Mouse (Mus musculus): Measurements from ENCODE around the gene Upf1. TPM values are rescaled to one million over a fixed set of nuclear protein-coding genes. Genes with fewer than 3 reads are reported as not detected.

The Upf1 gene
- polyA plus RNA-seq, 1 experiment from 2014 or later: 32.8 TPM

- peak within 1 kb of the TSS; percentile 71 for H3K4me3 ChIP-seq
- peak within 1 kb of the TSS; percentile 79 for H3K27ac ChIP-seq (replicated peaks)
- no peaks in the 10 kb centered on the region; the same call in 1 of the 2 replicates for H3K27me3 ChIP-seq
- peak; percentile 90 for ATAC-seq (ENCODE audit: low FRiP score, low read depth)
- peak within 1 kb of the TSS; percentile 85 for H3K4me2 ChIP-seq (replicated peaks)
- H3K4me1 ChIP-seq: peaks cover 15% of the 10 kb centered on the region
- peaks cover 4% of the 10 kb centered on the region; the same call in 1 of the 2 replicates for H3K9me3 ChIP-seq
- peak within 1 kb of the TSS; percentile 93 for H3K9ac ChIP-seq (replicated peaks)
- H3K36me3 ChIP-seq: peaks cover 30% of the 10 kb centered on the region
- 2% methylated on average over 35 of the region's 36 CpGs for WGBS
Observed at GRCm38 (mm10) chr8:70282603-70283135, 70.4 kb downstream of the Upf1 start, which contains the start of gene Homer3. Gene Homer3 (plus strand): TSS chr8:70282827.

Other genes starting within 250 kb of the Upf1 start
- 91.9 and 109 TPM in 2 replicates for gene Ncan, start 232.4 kb downstream of the Upf1 start, polyA plus RNA-seq (2016; fragmentation: Nextera tagmentation; extraction: Ambion mirVana)
- gene Nr2c2ap, start 221.9 kb downstream of the Upf1 start, polyA plus RNA-seq (2016; fragmentation: Nextera tagmentation; extraction: Ambion mirVana): 23.3 and 23.8 TPM in 2 replicates
- gene Rfxank, start 214.1 kb downstream of the Upf1 start, polyA plus RNA-seq (2016; fragmentation: Nextera tagmentation; extraction: Ambion mirVana): 16.3 and 17.8 TPM in 2 replicates
- gene Borcs8, start 213.8 kb downstream of the Upf1 start, polyA plus RNA-seq (2016; fragmentation: Nextera tagmentation; extraction: Ambion mirVana): 37.1 and 41.9 TPM in 2 replicates
- 0.19 and 0.46 TPM in 2 replicates for gene Mef2b, start 213.6 kb downstream of the Upf1 start, polyA plus RNA-seq (2016; fragmentation: Nextera tagmentation; extraction: Ambion mirVana)
- gene Tmem161a, start 180.9 kb downstream of the Upf1 start, polyA plus RNA-seq (2016; fragmentation: Nextera tagmentation; extraction: Ambion mirVana): 47.6 and 49.0 TPM in 2 replicates
- gene Slc25a42, start 141.0 kb downstream of the Upf1 start, polyA plus RNA-seq (2016; fragmentation: Nextera tagmentation; extraction: Ambion mirVana): 3.9 and 4.3 TPM in 2 replicates
- 82.5 and 88.6 TPM in 2 replicates for gene Sugp2, start 119.1 kb downstream of the Upf1 start, polyA plus RNA-seq (2016; fragmentation: Nextera tagmentation; extraction: Ambion mirVana)
- gene Armc6, start 118.8 kb downstream of the Upf1 start, polyA plus RNA-seq (2016; fragmentation: Nextera tagmentation; extraction: Ambion mirVana): 45.5 and 47.1 TPM in 2 replicates
- 99.6 and 100 TPM in 2 replicates for gene Homer3, start 70.5 kb downstream of the Upf1 start, polyA plus RNA-seq (2016; fragmentation: Nextera tagmentation; extraction: Ambion mirVana)
- gene Ddx49, start 50.8 kb downstream of the Upf1 start, polyA plus RNA-seq (2016; fragmentation: Nextera tagmentation; extraction: Ambion mirVana): 47.1 and 53.8 TPM in 2 replicates
- gene Cope, start 50.8 kb downstream of the Upf1 start, polyA plus RNA-seq (2016; fragmentation: Nextera tagmentation; extraction: Ambion mirVana): 222 and 235 TPM in 2 replicates
- gene Cers1, start 37.5 kb downstream of the Upf1 start, polyA plus RNA-seq (2016; fragmentation: Nextera tagmentation; extraction: Ambion mirVana): 15.3 and 17.1 TPM in 2 replicates
- 3.7 and 4.5 TPM in 2 replicates for gene Gdf1, start 23.5 kb downstream of the Upf1 start, polyA plus RNA-seq (2016; fragmentation: Nextera tagmentation; extraction: Ambion mirVana)
- 0.23 TPM in 1 of 2 replicates, not detected in the other for gene Comp, start 20.3 kb upstream of the Upf1 start, polyA plus RNA-seq (2016; fragmentation: Nextera tagmentation; extraction: Ambion mirVana)
- gene Crtc1, start 86.3 kb upstream of the Upf1 start, polyA plus RNA-seq (2016; fragmentation: Nextera tagmentation; extraction: Ambion mirVana): 22.8 and 23.6 TPM in 2 replicates
- gene Klhl26, start 123.7 kb upstream of the Upf1 start, polyA plus RNA-seq (2016; fragmentation: Nextera tagmentation; extraction: Ambion mirVana): 17.8 and 18.5 TPM in 2 replicates
- 19.3 and 21.7 TPM in 2 replicates for gene Tmem59l, start 134.1 kb upstream of the Upf1 start, polyA plus RNA-seq (2016; fragmentation: Nextera tagmentation; extraction: Ambion mirVana)
- 0.92 and 1.6 TPM in 2 replicates for gene Crlf1, start 139.9 kb upstream of the Upf1 start, polyA plus RNA-seq (2016; fragmentation: Nextera tagmentation; extraction: Ambion mirVana)
- gene Rex1bd, start 153.5 kb upstream of the Upf1 start, polyA plus RNA-seq (2016; fragmentation: Nextera tagmentation; extraction: Ambion mirVana): 130 and 134 TPM in 2 replicates
- 748 and 749 TPM in 2 replicates for gene Uba52, start 157.5 kb upstream of the Upf1 start, polyA plus RNA-seq (2016; fragmentation: Nextera tagmentation; extraction: Ambion mirVana)
- gene Fkbp8, start 174.4 kb upstream of the Upf1 start, polyA plus RNA-seq (2016; fragmentation: Nextera tagmentation; extraction: Ambion mirVana): 326 and 332 TPM in 2 replicates
- gene Kxd1, start 174.7 kb upstream of the Upf1 start, polyA plus RNA-seq (2016; fragmentation: Nextera tagmentation; extraction: Ambion mirVana): 52.1 and 52.7 TPM in 2 replicates
- 18.7 and 21.6 TPM in 2 replicates for gene Ell, start 186.2 kb upstream of the Upf1 start, polyA plus RNA-seq (2016; fragmentation: Nextera tagmentation; extraction: Ambion mirVana)
- 107 and 112 TPM in 2 replicates for gene Isyna1, start 241.1 kb upstream of the Upf1 start, polyA plus RNA-seq (2016; fragmentation: Nextera tagmentation; extraction: Ambion mirVana)

All from midbrain, embryonic 12.5 days (tissue).